Mouse (Mus musculus) hindbrain, postnatal 0 days (tissue): ENCODE data around the gene Phtf2. TPM values are rescaled to one million over a fixed set of nuclear protein-coding genes. Genes with fewer than 3 reads are reported as not detected.

ENCODE experiments used
- ATAC-seq: fragments of 200-750 bp; cut with Nextera tagmentation; 2 replicates; pipeline ENCODE4 v1.8.0; 2017; ENCODE audit warnings: mild to moderate bottlenecking, moderate TSS enrichment, moderate library complexity
- DNase-seq: peaks from one replicate; pipeline ENCODE4 v3.0.0-alpha.2; 2015; ENCODE audit warnings: low spot score
- H3K27ac ChIP-seq: fragments of 300-500 bp; sonication (generic); 2 replicates; pipeline ENCODE4 v1.5.1; 2014; ENCODE audit warnings: mild to moderate bottlenecking
- H3K27me3 ChIP-seq: fragments of 300-500 bp; sonication (generic); 2 replicates; pipeline ENCODE4 v1.6.1; 2014; ENCODE audit warnings: low read length, mixed read lengths; ENCODE audit not compliant: insufficient read depth
- H3K36me3 ChIP-seq: fragments of 300-500 bp; sonication (generic); 2 replicates; pipeline ENCODE4 v1.6.1; 2014; ENCODE audit warnings: low read length, mixed read lengths; ENCODE audit not compliant: insufficient read depth
- H3K4me1 ChIP-seq: fragments of 300-500 bp; sonication (generic); 2 replicates; pipeline ENCODE4 v1.6.1; 2014; ENCODE audit warnings: antibody characterized with exemption, low read length, mixed read lengths; ENCODE audit not compliant: insufficient read depth
- H3K4me2 ChIP-seq: fragments of 300-500 bp; sonication (generic); 2 replicates; pipeline ENCODE4 v1.6.1; 2014; ENCODE audit warnings: low read depth, mild to moderate bottlenecking, low read length, moderate library complexity, mixed read lengths
- H3K4me3 ChIP-seq: fragments of 300-500 bp; sonication (generic); 2 replicates; pipeline ENCODE4 v1.5.1; 2014; ENCODE audit warnings: low read length
- H3K9ac ChIP-seq: fragments of 300-500 bp; sonication (generic); replicated peaks from 2 replicates; pipeline ENCODE4 v1.6.1; 2014; ENCODE audit warnings: mild to moderate bottlenecking, low read length, moderate library complexity, mixed read lengths
- H3K9me3 ChIP-seq: fragments of 300-500 bp; sonication (generic); 2 replicates; pipeline ENCODE4 v1.6.1; 2016; ENCODE audit warnings: low read length, mixed read lengths
- CTCF ChIP-seq: IDR thresholded peaks from 2 replicates; pipeline ENCODE4 v1.5.1; 2016; ENCODE audit warnings: antibody characterized with exemption, control low read depth, low read depth
- WGBS: fragments of 180-500 bp; shearing (Covaris S2); extraction: QIAGEN DNeasy Blood & Tissue Kit; methylation state at CpG from one replicate; pipeline ENCODE4 v1.1.7; 2014; 5-methylcytosine and 5-hydroxymethylcytosine counted together
- polyA plus RNA-seq: library from polyadenylated mRNA; unstranded; fragments of >200 nt; fragmentation: Nextera tagmentation; extraction: Ambion mirVana; gene quantifications from 2 replicates; pipeline ENCODE4 v1.2.1, GENCODE M21; 2015
- total RNA-seq: library from RNA; depleted of rRNA; stranded (reverse); fragments of >200 nt; gene quantifications from 2 replicates; pipeline ENCODE4 v1.2.3, GENCODE M21; 2014

Phtf2 gene
- total and polyA plus RNA-seq, 2 experiments from 2014 or later: 18.8 to 20.7 TPM

DNA sequence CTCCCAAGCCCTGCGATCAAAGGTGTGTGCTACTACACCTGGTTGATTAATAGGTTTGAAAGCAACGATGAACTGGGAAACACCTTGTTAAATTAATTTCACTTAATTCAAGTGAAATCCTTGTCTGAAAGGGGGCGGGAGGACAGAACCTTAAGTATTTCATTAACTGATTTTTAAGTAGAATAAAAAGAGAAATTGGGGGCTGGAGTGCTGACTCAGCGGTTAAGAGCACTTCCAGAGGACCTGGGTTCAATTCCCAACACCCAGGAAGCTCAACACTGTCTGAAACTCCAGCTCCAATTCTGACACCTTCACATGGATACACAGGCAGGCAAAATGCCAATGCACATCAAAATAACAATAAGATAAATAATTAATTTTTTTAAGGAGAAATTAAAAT lies 37.0 kb upstream of the Phtf2 start:
- Histone ChIP-seq H3K27me3 (no peaks in the 10 kb centered on the region), H3K27ac (no peak overlapping the region), H3K9me3 (no peaks in the 10 kb centered on the region), H3K36me3 (no peaks in the 10 kb centered on the region), H3K4me1 (no peaks in the 10 kb centered on the region), H3K9ac (no peak overlapping the region), H3K4me2 (no peak overlapping the region), H3K4me3 (no peak overlapping the region)
- no peak for TF ChIP-seq CTCF
- DNase-seq (no peak), ATAC-seq (no peak)
- 93% methylated on average over 4 of the region's 4 CpGs for WGBS

DNA sequence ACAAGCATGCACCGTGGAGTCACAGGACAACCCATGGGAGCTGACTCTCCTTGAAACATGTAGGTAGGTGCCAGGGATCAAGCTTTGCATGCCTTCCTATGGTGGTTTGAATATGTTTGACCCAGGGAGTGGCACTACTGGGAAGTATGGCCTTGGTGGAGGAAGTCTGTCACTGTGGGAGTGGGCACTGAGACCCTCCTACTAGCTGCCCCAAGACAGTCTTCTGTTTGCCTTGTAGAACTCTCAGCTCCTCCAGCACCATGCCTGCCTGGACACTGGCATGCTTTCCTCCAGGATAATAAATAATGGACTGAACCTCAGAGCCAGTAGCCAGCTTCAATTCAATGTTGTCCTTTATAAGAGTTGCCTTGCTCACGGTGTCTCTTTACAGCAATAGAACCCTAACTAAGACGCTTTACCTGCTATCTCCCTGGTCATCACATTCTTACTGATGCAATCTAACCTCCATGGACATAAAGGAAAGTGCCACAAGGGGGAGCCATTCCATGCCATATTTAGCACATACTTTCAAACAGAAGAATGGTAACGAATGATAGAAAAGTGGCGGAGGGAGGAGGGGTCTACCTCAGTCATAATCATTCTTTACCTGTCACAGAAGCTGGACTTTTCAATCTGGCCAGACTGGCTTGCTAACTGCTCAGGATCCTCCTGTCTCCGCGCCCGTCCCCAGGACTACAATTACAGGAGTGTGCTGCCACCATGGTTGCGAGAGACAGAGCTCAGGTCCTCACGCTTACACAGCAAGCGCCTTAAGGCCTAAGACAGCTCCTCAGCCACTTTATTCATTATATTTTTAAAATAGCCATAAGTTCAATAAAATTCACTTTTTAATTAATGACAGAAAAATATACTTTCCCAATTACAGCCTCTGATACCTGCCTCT lies 31.7 kb upstream of the Phtf2 start:
- Histone ChIP-seq H3K9ac (no peak overlapping the region), H3K9me3 (no peaks in the 10 kb centered on the region), H3K36me3 (no peaks in the 10 kb centered on the region), H3K4me1 (no peaks in the 10 kb centered on the region), H3K27me3 (no peaks in the 10 kb centered on the region), H3K4me3 (no peak overlapping the region), H3K27ac (no peak overlapping the region), H3K4me2 (no peak overlapping the region)
- peak; percentile 45 for ATAC-seq
- 75% methylated on average over 11 of the region's 11 CpGs for WGBS
- DNase-seq: peak; percentile 82
- peak; percentile 87 for TF ChIP-seq CTCF

DNA sequence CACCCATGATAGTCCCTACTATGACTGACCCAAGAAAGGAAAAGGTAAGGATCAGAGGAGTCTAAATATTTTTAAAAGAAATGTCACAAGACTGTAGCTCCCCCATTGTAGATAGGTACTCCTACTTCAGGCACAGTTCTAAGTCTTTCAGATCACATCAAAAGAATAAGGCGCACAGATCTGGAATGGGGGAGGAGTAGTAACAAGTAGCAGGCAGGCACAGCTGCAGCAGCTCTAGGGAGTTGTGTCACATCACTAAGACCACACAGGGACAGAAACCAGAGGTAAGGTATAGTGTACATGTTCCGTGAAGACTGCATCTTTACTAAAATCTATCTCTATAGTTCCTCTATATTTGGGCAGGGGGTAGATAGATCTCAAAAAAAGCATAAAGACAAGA lies 29.8 kb upstream of the Phtf2 start:
- TF ChIP-seq CTCF: no peak
- H3K4me2 ChIP-seq: no peak overlapping the region
- no peaks in the 10 kb centered on the region for H3K4me1 ChIP-seq
- WGBS: 90% methylated on average over 2 of the region's 2 CpGs
- ATAC-seq (no peak), DNase-seq (no peak)
- H3K9ac ChIP-seq: no peak overlapping the region
- no peak overlapping the region for H3K4me3 ChIP-seq
- H3K27ac ChIP-seq: no peak overlapping the region
- no peaks in the 10 kb centered on the region for H3K27me3 ChIP-seq
- no peaks in the 10 kb centered on the region for H3K9me3 ChIP-seq
- H3K36me3 ChIP-seq: no peaks in the 10 kb centered on the region

GRCm38 (mm10) chr5:20906191-20906590 lies 24.3 kb upstream of the Phtf2 start:
- H3K4me2 ChIP-seq: no peak overlapping the region
- no peak for TF ChIP-seq CTCF
- no peaks in the 10 kb centered on the region for H3K27me3 ChIP-seq
- no peak for DNase-seq
- no peaks in the 10 kb centered on the region for H3K9me3 ChIP-seq
- no peak overlapping the region for H3K4me3 ChIP-seq
- no peak for ATAC-seq
- WGBS: 93% methylated on average over 7 of the region's 7 CpGs
- H3K9ac ChIP-seq: no peak overlapping the region
- no peaks in the 10 kb centered on the region; the same call in 1 of the 2 replicates for H3K36me3 ChIP-seq
- no peaks in the 10 kb centered on the region for H3K4me1 ChIP-seq
- no peak overlapping the region for H3K27ac ChIP-seq

GRCm38 (mm10) chr5:20905437-20905836 lies 23.5 kb upstream of the Phtf2 start:
- no peak for DNase-seq
- no peak overlapping the region for H3K4me3 ChIP-seq
- H3K36me3 ChIP-seq: no peaks in the 10 kb centered on the region; the same call in 1 of the 2 replicates
- H3K27ac ChIP-seq: no peak overlapping the region
- no peak overlapping the region for H3K4me2 ChIP-seq
- H3K4me1 ChIP-seq: no peaks in the 10 kb centered on the region
- 93% methylated on average over 2 of the region's 2 CpGs for WGBS
- no peak overlapping the region for H3K9ac ChIP-seq
- H3K9me3 ChIP-seq: no peaks in the 10 kb centered on the region
- no peak for TF ChIP-seq CTCF
- H3K27me3 ChIP-seq: no peaks in the 10 kb centered on the region
- no peak for ATAC-seq

DNA sequence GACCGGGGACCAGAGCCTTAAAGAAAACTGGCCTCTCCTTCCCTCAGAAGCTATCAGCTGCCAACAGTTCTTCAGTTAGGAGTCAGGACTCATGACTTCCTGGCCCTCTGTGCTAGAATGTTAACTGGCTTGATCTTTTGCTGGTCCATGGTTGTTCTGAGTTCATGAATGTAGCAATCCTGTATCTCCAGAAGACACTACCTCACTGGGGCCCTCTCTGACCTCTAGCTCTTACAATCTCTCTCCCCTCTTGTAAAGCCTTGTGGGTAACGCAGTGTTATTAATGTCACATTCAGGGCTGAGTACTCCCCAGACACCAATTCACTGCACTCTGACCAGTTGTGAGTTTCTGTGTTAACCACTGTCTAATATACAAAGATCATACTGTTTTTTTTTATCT lies 22.7 kb upstream of the Phtf2 start:
- no peak overlapping the region for H3K27ac ChIP-seq
- ATAC-seq (no peak), DNase-seq (no peak)
- peaks cover 3% of the 10 kb centered on the region; the same call in 1 of the 2 replicates for H3K36me3 ChIP-seq
- no peak overlapping the region for H3K4me3 ChIP-seq
- H3K9ac ChIP-seq: no peak overlapping the region
- H3K27me3 ChIP-seq: no peaks in the 10 kb centered on the region
- no peaks in the 10 kb centered on the region for H3K9me3 ChIP-seq
- H3K4me2 ChIP-seq: no peak overlapping the region
- no peak for TF ChIP-seq CTCF
- no peaks in the 10 kb centered on the region for H3K4me1 ChIP-seq
- 90% methylated on average over 2 of the region's 2 CpGs for WGBS
